Mouse (Mus musculus): ENCODE results near the gene Hbp1.

The Hbp1 gene

GRCm38 (mm10) chr12:31949759-31950658 lies at the start of gene Hbp1:
Gene Hbp1 (minus strand): TSS chr12:31950535.
- WGBS, result 1% methylated on average over 66 of the region's 71 CpGs

DNA sequence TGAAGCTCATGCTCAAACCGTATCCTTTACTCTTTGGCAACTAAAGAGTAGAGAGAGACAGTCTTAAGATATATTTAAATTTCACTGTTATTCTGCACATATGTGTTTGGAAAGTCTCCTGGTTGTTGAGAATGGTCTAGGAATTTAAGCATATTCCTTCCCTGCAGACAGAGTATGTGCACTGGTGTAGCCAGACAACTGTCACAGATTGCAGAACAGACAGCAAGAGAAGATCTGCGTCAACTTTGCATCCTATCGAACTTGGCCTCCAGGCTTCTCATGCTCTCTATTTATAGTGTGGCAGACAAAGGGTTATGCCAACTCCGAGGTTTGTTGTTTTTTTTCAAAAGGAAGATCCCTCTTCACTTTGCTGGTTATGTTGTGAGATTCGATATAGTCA lies 48.4 kb upstream of the Hbp1 start:
- WGBS, result 40% methylated on average over 5 of the region's 5 CpGs

DNA sequence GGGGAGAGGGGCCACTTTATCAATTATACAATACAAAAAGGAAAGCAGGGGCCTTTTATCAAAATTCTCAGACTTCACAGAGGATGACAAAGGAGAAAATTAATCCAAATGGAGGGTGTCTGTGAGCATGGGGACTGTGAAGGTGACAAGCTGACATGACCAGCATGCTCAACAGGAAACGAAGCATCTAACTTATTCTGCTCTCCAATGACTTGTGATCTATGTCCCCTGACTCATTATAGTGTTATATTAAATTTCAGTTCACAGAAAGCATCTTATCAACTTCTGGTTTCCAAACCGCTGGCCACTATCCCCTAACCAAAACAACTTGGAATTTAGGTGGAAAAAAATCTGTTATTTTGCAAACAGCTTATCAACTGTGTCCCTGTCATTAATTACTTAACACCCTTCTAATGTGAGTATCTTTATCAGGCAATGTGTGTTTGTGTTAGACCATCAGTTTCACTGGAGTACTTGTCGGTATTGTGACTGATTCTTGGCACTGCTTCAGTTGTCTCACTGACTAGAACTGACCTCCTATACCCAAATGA lies 47.1 kb upstream of the Hbp1 start:
- WGBS, result 84% methylated on average over 3 of the region's 3 CpGs

DNA sequence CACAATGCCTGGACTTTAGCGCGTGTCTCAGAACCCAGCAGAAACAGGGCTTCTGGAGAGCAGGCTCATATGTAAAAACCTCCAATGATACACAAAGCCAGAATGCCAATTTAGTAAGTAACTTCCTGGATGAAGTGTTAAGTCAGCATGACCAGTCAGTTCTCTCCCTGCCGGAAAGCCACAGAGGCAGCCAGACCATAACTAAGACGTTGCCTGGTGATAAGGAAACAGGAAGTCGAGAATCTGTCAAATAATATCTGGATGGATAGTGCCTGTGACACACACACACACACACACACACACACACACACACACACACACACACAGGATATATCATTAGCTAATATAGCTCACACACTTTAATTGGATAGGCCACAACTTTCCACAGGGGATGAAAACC lies 46.5 kb upstream of the Hbp1 start:
- WGBS, result 69% methylated on average over 5 of the region's 5 CpGs

- WGBS, result 90% methylated on average over 4 of the region's 4 CpGs
Observed at GRCm38 (mm10) chr12:31990575-31990974, 40.2 kb upstream of the Hbp1 start.

DNA sequence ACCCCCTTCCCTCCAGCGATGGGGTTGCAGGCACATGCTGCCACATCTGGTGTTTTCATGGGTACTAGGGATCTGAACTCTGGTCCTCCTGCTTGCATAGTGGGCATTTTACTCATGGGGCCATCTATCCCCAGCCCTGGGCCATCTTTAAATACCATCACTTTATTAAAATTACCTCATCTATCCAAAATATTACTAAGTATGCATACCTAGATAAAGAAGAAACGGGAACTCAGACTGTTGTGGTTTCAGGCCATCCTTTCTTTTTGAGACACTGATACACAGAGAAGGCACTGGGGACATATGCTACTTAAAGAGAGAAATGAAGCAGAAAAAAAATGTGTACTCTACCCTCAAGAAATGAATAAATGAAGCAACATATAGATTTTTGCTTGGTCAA lies 36.1 kb upstream of the Hbp1 start:
- 89% methylated on average over 2 of the region's 2 CpGs for WGBS

GRCm38 (mm10) chr12:31985738-31986137 lies 35.4 kb upstream of the Hbp1 start:
- 47% methylated on average over 6 of the region's 6 CpGs for WGBS

DNA sequence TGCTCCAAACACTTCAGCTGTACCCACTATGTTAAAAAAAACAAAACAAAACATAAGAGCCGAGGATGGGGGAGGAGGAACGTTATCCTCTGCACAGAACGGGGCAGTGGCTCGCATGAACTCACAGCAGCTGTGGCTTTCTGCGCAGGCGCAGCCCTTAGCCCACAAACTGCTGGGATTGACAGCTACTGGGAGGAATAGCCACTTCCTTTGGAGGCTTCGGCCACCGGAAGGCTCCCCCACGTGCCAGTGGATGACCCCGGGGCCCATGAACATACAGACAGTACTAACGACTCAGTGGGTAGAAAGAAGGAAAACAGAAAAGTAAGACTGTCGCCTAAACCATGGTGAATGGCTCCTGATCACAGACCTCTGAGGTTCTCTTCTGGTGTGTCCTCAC lies 34.3 kb upstream of the Hbp1 start:
- 55% methylated on average over 12 of the region's 12 CpGs for WGBS

- WGBS, result 44% methylated on average over 2 of the region's 2 CpGs
Observed at GRCm38 (mm10) chr12:31984206-31984605, 33.9 kb upstream of the Hbp1 start.

GRCm38 (mm10) chr12:31983769-31984168 lies 33.4 kb upstream of the Hbp1 start:
- 34% methylated on average over 6 of the region's 6 CpGs for WGBS

- WGBS, result 34% methylated on average over 7 of the region's 7 CpGs
Observed at GRCm38 (mm10) chr12:31983238-31983637, 32.9 kb upstream of the Hbp1 start.

DNA sequence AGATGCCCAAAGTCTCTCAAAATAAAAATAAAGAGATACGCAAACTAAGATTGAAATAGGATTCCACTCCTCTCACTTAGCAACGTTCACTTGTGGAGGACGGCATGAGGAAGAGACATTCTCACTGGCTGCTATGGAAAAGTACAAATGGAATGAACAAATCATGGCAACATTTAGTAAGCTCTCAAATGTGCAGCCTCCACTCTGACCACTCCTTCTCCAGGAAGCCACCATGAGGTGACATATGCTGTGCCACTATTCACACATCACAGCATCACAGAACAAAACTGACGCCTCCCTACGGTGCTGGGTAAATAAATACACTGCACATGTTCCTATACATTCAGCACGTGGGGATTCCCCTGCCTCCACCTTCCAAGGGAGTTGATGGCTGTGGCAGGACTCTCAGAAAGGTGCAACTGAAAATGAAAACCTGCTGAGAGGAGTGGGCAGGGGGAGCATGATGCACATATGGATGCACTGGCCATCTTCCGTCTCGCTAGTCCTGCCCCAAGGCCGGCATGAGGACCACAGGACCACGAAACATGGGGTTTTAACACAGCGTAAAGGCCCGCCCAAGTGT lies 27.4 kb upstream of the Hbp1 start:
- WGBS, result 55% methylated on average over 12 of the region's 12 CpGs

GRCm38 (mm10) chr12:31976544-31976943 lies 26.2 kb upstream of the Hbp1 start:
- WGBS, result 50% methylated on average over 7 of the region's 7 CpGs

DNA sequence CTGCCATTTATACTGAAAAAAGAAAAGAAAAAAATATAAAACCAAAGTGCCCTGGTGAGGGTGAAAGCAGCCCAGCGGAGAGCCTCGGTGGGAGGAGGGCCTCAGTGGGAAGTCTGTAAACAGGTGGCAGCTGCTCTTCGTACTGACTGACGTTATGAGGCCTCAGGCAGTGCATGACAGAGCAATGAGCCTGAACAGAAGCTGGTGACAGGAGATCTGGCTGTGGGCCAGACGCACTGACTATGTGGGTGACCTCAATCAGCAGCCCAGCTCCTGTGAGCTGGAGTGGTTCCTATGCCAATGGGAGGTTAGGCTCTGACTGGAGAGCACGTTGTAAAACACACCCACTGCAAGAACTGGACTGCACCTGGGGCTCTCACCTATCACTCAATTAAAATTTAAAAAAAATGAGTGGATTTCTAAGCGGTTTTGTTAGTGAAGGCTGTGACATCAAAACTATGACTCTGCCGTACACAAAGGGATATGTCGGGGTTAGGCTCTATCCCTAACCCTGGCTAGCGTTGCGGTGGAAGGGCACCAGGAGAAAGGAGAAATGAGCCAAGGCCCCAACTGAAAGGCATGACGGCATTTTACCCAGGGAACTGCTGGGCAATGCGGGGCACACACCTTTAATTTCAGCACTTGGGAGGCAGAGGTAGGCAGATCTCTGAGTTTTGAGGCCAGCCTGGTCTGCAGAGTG lies 23.3 kb upstream of the Hbp1 start:
- WGBS, result 54% methylated on average over 13 of the region's 13 CpGs

DNA sequence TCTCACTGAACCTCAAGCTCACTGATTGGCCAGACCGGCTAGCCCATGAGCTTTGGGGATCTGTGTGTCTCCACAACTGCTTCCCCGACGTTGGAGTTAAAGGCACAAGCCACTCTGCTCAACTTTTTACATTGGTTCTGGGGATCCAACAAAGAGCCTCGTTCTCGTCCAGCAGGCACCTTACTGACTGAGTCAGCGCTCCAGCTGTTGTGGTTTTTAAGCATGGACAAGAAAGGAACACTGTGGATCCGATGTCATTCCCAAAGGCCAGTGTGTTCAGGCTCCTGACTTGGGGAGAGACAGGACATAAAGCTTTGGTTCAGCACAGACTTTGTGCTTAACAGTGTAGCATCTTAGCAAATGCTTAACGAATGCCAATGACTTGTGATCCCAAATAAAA lies 21.2 kb upstream of the Hbp1 start:
- 65% methylated on average over 8 of the region's 8 CpGs for WGBS

GRCm38 (mm10) chr12:31969111-31969510 lies 18.8 kb upstream of the Hbp1 start:
- 23% methylated on average over 1 of the region's 1 CpGs for WGBS

DNA sequence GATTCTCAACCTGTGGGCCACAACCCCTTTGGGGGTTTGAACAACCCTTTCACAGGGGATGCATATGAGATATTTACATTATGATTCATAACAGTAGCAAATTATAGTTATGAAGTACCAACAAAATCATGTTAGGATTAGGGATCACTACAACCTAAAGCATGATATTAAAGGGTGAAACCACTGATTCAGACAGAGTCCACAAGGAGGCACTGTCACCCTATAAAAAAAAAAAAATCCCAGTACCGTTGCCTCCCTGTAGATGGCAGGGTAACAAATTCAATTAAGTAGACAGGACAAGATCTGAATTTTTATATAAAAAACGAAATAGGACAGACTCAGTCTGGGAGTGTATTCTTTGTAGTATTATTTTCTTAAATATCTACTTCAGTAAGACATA lies 17.2 kb upstream of the Hbp1 start:
- WGBS, result under 1% methylated on average over 2 of the region's 2 CpGs

GRCm38 (mm10) chr12:31966405-31966804 lies 16.1 kb upstream of the Hbp1 start:
- 58% methylated on average over 4 of the region's 4 CpGs for WGBS

- WGBS, result 63% methylated on average over 12 of the region's 12 CpGs
Observed at GRCm38 (mm10) chr12:31965517-31966212, 15.3 kb upstream of the Hbp1 start.

GRCm38 (mm10) chr12:31964074-31964473 lies 13.7 kb upstream of the Hbp1 start:
- WGBS, result 67% methylated on average over 6 of the region's 6 CpGs

GRCm38 (mm10) chr12:31955843-31956242 lies 5.5 kb upstream of the Hbp1 start:
- WGBS, result 92% methylated on average over 4 of the region's 4 CpGs

- WGBS, result under 1% methylated on average over 9 of the region's 9 CpGs
Observed at GRCm38 (mm10) chr12:31950659-31951031, 310 bp upstream of the Hbp1 start.
